Mouse (Mus musculus) left cerebral cortex, adult 2 months (tissue): ENCODE data around the gene Ect2. TPM values are rescaled to one million over a fixed set of nuclear protein-coding genes. Genes with fewer than 3 reads are reported as not detected.

Source experiments
- DNase-seq, 2 experiments: peaks; one replicate each; pipeline ENCODE4 v3.0.0; 2021 to 2022; ENCODE audit warnings: low spot score in 2 of 2, mixed read lengths in 1 of 2; ENCODE audit errors: extremely low spot score in 1 of 2
- H3K27ac ChIP-seq: fragments of 200-600 bp; 2 replicates; pipeline ENCODE4 v1.8.1; 2022
- H3K4me3 ChIP-seq: fragments of 200-600 bp; 2 replicates; pipeline ENCODE4 v1.8.1; 2022
- CTCF ChIP-seq: fragments of 200-600 bp; IDR thresholded peaks from 2 replicates; pipeline ENCODE4 v1.8.1; 2022; ENCODE audit warnings: antibody characterized with exemption, mild to moderate bottlenecking, moderate library complexity
- intact Hi-C: fragments of 180-260 bp; cut with DNase I; formaldehyde crosslinking; loops from one replicate; pipeline ENCODE4 v1.15.1; 2025
- long read RNA-seq, 2 experiments: library from polyadenylated mRNA; stranded (forward); transcript quantifications; one replicate each; pipeline ENCODE4 v2.0.0; 2021; ENCODE audit warnings: borderline mapping rate in 2 of 2
- total RNA-seq, 2 experiments: library from RNA; stranded (reverse); gene quantifications; 2 replicates each; pipeline ENCODE4 v1.2.3; 2021

The Ect2 gene
- 1 to 10 TPM in 1 of 2 experiments, under 1 TPM in 1; 0.79 to 1.4 TPM for total RNA-seq
- long read RNA-seq, experiment 1, result 0 reads
- long read RNA-seq, experiment 2, result 0 reads

- peak; percentile 0; the same call in 1 of the 2 replicates for TF ChIP-seq CTCF
- Histone ChIP-seq H3K27ac (peak within 1 kb of the TSS; percentile 48), H3K4me3 (peak within 1 kb of the TSS; percentile 63)
- DNase-seq, result peak; percentile 99
- intact Hi-C loops, result no loop called here
Measured at GRCm38 (mm10) chr3:27153701-27154209, at the start of gene Ect2. TSS of gene Ect2 (minus strand) at chr3:27153878.

- no peak for TF ChIP-seq CTCF
Measured at GRCm38 (mm10) chr3:27201728-27202411, 48.2 kb upstream of the Ect2 start.

GRCm38 (mm10) chr3:27199120-27199519, 45.4 kb upstream of the Ect2 start:
- intact Hi-C loops, result no loop called here
- no peak overlapping the region for H3K27ac ChIP-seq
- no peak for TF ChIP-seq CTCF
- DNase-seq, result no peak
- H3K4me3 ChIP-seq, result no peak overlapping the region

More at GRCm38 (mm10) chr3:27201728-27202411, 48.2 kb upstream of the Ect2 start:
- DNase-seq, result no peak
- H3K4me3 ChIP-seq, result no peak overlapping the region
- intact Hi-C loops, result no loop called here
- H3K27ac ChIP-seq, result no peak overlapping the region

GRCm38 (mm10) chr3:27197816-27198215, 44.1 kb upstream of the Ect2 start:
- Histone ChIP-seq H3K27ac (no peak overlapping the region), H3K4me3 (no peak overlapping the region)
- DNase-seq, result no peak
- intact Hi-C loops, result no loop called here
- no peak for TF ChIP-seq CTCF

- no peak for DNase-seq
- TF ChIP-seq CTCF, result no peak
- no peak overlapping the region for H3K4me3 ChIP-seq
- no peak overlapping the region for H3K27ac ChIP-seq
- intact Hi-C loops, result no loop called here
Measured at GRCm38 (mm10) chr3:27196529-27196928, 42.9 kb upstream of the Ect2 start.

- H3K27ac ChIP-seq, result no peak overlapping the region
- intact Hi-C loops, result no loop called here
- no peak for DNase-seq
- H3K4me3 ChIP-seq, result no peak overlapping the region
- TF ChIP-seq CTCF, result no peak
Measured at GRCm38 (mm10) chr3:27195573-27196227, 42.0 kb upstream of the Ect2 start.

- no peak for DNase-seq
- TF ChIP-seq CTCF, result no peak
- Histone ChIP-seq H3K27ac (no peak overlapping the region), H3K4me3 (no peak overlapping the region)
- intact Hi-C loops, result no loop called here
Measured at GRCm38 (mm10) chr3:27195153-27195552, 41.5 kb upstream of the Ect2 start.

GRCm38 (mm10) chr3:27193844-27194317, 40.2 kb upstream of the Ect2 start:
- Histone ChIP-seq H3K4me3 (no peak overlapping the region), H3K27ac (peak overlapping the region; percentile 55)
- no peak for TF ChIP-seq CTCF
- DNase-seq, result no peak
- intact Hi-C loops, result no loop called here

- Histone ChIP-seq H3K27ac (no peak overlapping the region), H3K4me3 (no peak overlapping the region)
- no peak for DNase-seq
- no peak for TF ChIP-seq CTCF
- intact Hi-C loops, result no loop called here
Measured at GRCm38 (mm10) chr3:27191856-27192255, 38.2 kb upstream of the Ect2 start.

GRCm38 (mm10) chr3:27190865-27191264, 37.2 kb upstream of the Ect2 start:
- intact Hi-C loops, result no loop called here
- no peak for TF ChIP-seq CTCF
- DNase-seq, result no peak
- H3K4me3 ChIP-seq, result no peak overlapping the region
- no peak overlapping the region for H3K27ac ChIP-seq

- no peak for TF ChIP-seq CTCF
- intact Hi-C loops, result loop anchor here (1.0 kb wide), 1 partner anchor 19 kb away; no protein-coding TSS in a partner anchor
- peak overlapping the region; percentile 0; the same call in 1 of the 2 replicates for H3K27ac ChIP-seq
- peak; percentile 80 to 85 for DNase-seq
- H3K4me3 ChIP-seq, result no peak overlapping the region
Measured at GRCm38 (mm10) chr3:27189320-27190261, 35.9 kb upstream of the Ect2 start.
